Mouse (Mus musculus): ENCODE measurements at regions not wholly inside any gene's neighbourhood (a gene's known extent, or its start where the extent isn't known, plus 50 kb on each side); places are given as distances from the start of the nearest gene placed in this dataset.
"Not testable (repeated sequence)": the region's sequence is repeated elsewhere in the genome, so short reads cannot be mapped to it uniquely, and the experiment has no call there.

- WGBS: 64% methylated on average over 3 of the region's 3 CpGs
- TF ChIP-seq POLR2A (IDR thresholded peaks at IDR 0.05; ENCODE audit: borderline replicate concordance, control insufficient read depth, low read depth, low read length): no peak
Measured at GRCm38 (mm10) chr6:102005627-102006026, 567.3 kb downstream of the Cntn3 start.

DNA sequence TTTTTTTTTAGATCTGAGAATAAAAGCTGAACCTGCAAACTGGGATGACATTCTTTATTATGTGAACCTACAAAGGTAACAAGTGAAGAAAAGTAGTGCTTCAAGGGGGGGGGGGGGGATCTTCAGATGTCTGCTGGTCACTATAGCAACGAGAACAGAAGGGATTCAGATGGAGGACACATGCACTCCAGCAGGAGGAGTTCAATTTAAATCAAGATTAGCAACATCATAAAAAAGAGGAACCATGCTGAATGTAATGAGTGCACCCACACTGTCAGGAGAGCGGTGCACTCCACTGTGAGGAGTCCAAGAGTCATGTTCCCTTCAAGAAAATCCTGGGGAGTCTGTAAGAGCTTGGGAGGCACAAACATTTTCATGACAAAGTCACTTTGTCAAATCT, 574.7 kb downstream of the Cntn3 start:
- Histone ChIP-seq H3K4me1 (ENCODE audit: control insufficient read depth, insufficient read depth, low read length) (no peaks in the 10 kb centered on the region), H3K4me3 (replicated peaks; ENCODE audit: control insufficient read depth, low read depth, low read length) (no peak overlapping the region), H3K27ac (ENCODE audit: control insufficient read depth, insufficient read depth, low read depth, low read length, poor library complexity) (no peak overlapping the region)
- TF ChIP-seq CTCF (IDR thresholded peaks at IDR 0.05; ENCODE audit: control insufficient read depth, insufficient read depth, low read length) (no peak), POLR2A (IDR thresholded peaks at IDR 0.05; ENCODE audit: borderline replicate concordance, control insufficient read depth, low read depth, low read length) (no peak)
- WGBS: 51% methylated on average over 2 of the region's 2 CpGs

More at GRCm38 (mm10) chr6:102005627-102006026, 567.3 kb downstream of the Cntn3 start:
- H3K4me3 ChIP-seq (replicated peaks; ENCODE audit: control insufficient read depth, low read depth, low read length): no peak overlapping the region
- H3K4me1 ChIP-seq (ENCODE audit: control insufficient read depth, insufficient read depth, low read length): no peaks in the 10 kb centered on the region
- no peak overlapping the region for H3K27ac ChIP-seq (ENCODE audit: control insufficient read depth, insufficient read depth, low read depth, low read length, poor library complexity)

GRCm38 (mm10) chr6:101997629-101998028, 575.3 kb downstream of the Cntn3 start:
- Histone ChIP-seq H3K4me3 (replicated peaks; ENCODE audit: control insufficient read depth, low read depth, low read length) (no peak overlapping the region), H3K4me1 (ENCODE audit: control insufficient read depth, insufficient read depth, low read length) (no peaks in the 10 kb centered on the region), H3K27ac (ENCODE audit: control insufficient read depth, insufficient read depth, low read depth, low read length, poor library complexity) (no peak overlapping the region)
- TF ChIP-seq CTCF (IDR thresholded peaks at IDR 0.05; ENCODE audit: control insufficient read depth, insufficient read depth, low read length): no peak
- WGBS: 54% methylated on average over 5 of the region's 5 CpGs

DNA sequence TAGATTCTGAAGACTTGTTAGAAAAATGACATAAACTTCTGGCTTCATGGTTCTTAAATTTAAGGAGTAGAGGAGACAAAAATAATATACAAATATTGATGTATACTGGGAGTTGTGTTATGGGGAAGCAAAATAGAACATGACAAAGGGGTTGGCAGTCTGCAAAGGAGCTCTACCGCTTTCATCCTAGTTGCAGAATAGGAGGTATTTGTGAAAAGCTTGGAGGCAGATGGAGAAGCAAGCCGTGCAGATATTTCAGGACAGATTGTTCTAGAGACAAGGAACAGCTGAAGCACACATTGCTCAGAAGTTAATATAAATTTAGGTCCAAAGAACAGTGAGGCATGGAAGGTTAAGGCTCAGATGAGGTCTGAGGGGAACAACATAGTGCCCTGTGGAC, 580.1 kb downstream of the Cntn3 start:
- Histone ChIP-seq H3K4me3 (replicated peaks; ENCODE audit: control insufficient read depth, low read depth, low read length) (no peak overlapping the region), H3K27ac (ENCODE audit: control insufficient read depth, insufficient read depth, low read depth, low read length, poor library complexity) (no peak overlapping the region), H3K4me1 (ENCODE audit: control insufficient read depth, insufficient read depth, low read length) (no peaks in the 10 kb centered on the region)
- 75% methylated on average over 2 of the region's 2 CpGs for WGBS
- no peak for TF ChIP-seq CTCF (IDR thresholded peaks at IDR 0.05; ENCODE audit: control insufficient read depth, insufficient read depth, low read length)

- TF ChIP-seq POLR2A (IDR thresholded peaks at IDR 0.05; ENCODE audit: borderline replicate concordance, control insufficient read depth, low read depth, low read length) (no peak), CTCF (IDR thresholded peaks at IDR 0.05; ENCODE audit: control insufficient read depth, insufficient read depth, low read length) (no peak)
- H3K27ac ChIP-seq (ENCODE audit: control insufficient read depth, insufficient read depth, low read depth, low read length, poor library complexity): no peak overlapping the region
Measured at GRCm38 (mm10) chr6:101981656-101982055, 591.2 kb downstream of the Cntn3 start.

DNA sequence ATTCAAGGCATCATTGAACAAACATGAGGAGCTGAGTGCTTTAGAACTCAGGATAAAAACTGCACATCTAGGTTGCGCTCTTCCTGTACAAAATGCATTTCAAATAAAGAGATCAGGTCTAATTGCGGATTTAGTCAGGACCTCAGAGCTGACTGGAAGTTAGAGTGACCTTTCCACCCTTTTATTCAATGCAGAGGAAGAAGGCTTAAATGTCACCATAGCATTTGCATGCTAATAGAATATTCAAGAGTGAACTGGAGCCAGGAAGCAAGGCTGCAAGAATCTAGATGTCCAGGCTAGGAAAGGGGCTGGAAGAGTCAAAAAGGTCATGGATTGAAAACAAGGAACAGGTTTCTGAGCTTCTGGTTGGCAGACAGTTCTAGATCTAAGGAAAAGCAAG, 593.7 kb downstream of the Cntn3 start:
- Histone ChIP-seq H3K4me3 (replicated peaks; ENCODE audit: control insufficient read depth, low read depth, low read length) (no peak overlapping the region), H3K27ac (ENCODE audit: control insufficient read depth, insufficient read depth, low read depth, low read length, poor library complexity) (no peak overlapping the region), H3K4me1 (ENCODE audit: control insufficient read depth, insufficient read depth, low read length) (no peaks in the 10 kb centered on the region)
- TF ChIP-seq CTCF (IDR thresholded peaks at IDR 0.05; ENCODE audit: control insufficient read depth, insufficient read depth, low read length) (no peak), POLR2A (IDR thresholded peaks at IDR 0.05; ENCODE audit: borderline replicate concordance, control insufficient read depth, low read depth, low read length) (no peak)
- 72% methylated on average over 2 of the region's 2 CpGs for WGBS

More at GRCm38 (mm10) chr6:101981656-101982055, 591.2 kb downstream of the Cntn3 start:
- WGBS: 76% methylated on average over 1 of the region's 1 CpGs
- Histone ChIP-seq H3K4me3 (replicated peaks; ENCODE audit: control insufficient read depth, low read depth, low read length) (no peak overlapping the region), H3K4me1 (ENCODE audit: control insufficient read depth, insufficient read depth, low read length) (no peaks in the 10 kb centered on the region)

DNA sequence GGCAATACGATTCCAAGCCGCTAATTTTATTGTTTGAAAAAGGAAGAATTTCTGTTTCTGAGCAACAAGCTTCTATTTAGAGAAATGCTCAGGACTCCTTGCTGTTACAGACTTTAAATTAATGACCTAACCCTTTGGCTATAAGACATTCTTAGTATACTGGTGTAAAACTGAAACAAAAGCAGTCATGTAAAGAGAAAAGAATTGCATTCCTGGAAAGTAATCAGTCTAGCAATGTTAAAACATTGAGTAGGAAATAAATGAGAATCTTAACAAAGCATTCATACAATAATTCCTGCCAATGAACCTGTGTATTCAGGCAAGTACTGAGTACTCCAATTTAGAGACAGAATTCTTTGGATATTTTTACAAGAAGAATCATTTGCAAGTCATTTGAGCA, 587.2 kb upstream of the Pdzrn3 start:
- TF ChIP-seq CTCF (IDR thresholded peaks at IDR 0.05; ENCODE audit: control insufficient read depth, insufficient read depth, low read length) (no peak), POLR2A (IDR thresholded peaks at IDR 0.05; ENCODE audit: borderline replicate concordance, control insufficient read depth, low read depth, low read length) (no peak)
- no peaks in the 10 kb centered on the region for H3K4me1 ChIP-seq (ENCODE audit: control insufficient read depth, insufficient read depth, low read length)
- WGBS: 83% methylated on average over 2 of the region's 2 CpGs
- no peak overlapping the region for H3K27ac ChIP-seq (ENCODE audit: control insufficient read depth, insufficient read depth, low read depth, low read length, poor library complexity)
- no peak overlapping the region for H3K4me3 ChIP-seq (replicated peaks; ENCODE audit: control insufficient read depth, low read depth, low read length)

DNA sequence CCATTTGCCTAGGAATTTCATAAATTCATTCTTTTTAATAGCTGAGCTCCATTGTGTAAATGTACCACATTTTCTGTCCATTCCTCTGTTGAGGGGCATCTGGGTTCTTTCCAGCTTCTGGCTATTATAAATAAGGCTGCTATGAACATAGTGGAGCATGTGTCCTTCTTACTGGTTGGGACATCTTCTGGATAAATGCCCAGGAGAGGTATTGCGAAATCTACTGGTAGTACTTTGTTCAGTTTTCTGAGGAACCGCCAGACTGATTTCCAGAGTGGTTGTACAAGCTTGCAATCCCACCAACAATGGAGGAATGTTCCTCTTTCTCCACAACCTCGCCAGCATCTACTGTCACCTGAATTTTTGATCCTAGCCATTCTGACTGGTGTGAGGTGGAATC, 583.8 kb upstream of the Pdzrn3 start:
- WGBS: 60% methylated on average over 3 of the region's 3 CpGs
- H3K4me1 ChIP-seq (ENCODE audit: control insufficient read depth, insufficient read depth, low read length); H3K4me3 ChIP-seq (replicated peaks; ENCODE audit: control insufficient read depth, low read depth, low read length); H3K27ac ChIP-seq (ENCODE audit: control insufficient read depth, insufficient read depth, low read depth, low read length, poor library complexity): not testable (repeated sequence)

- Histone ChIP-seq H3K4me1 (ENCODE audit: control insufficient read depth, insufficient read depth, low read length) (no peaks in the 10 kb centered on the region), H3K27ac (ENCODE audit: control insufficient read depth, insufficient read depth, low read depth, low read length, poor library complexity) (no peak overlapping the region), H3K4me3 (replicated peaks; ENCODE audit: control insufficient read depth, low read depth, low read length) (no peak overlapping the region)
- WGBS: 83% methylated on average over 3 of the region's 3 CpGs
- TF ChIP-seq POLR2A (IDR thresholded peaks at IDR 0.05; ENCODE audit: borderline replicate concordance, control insufficient read depth, low read depth, low read length) (no peak), CTCF (IDR thresholded peaks at IDR 0.05; ENCODE audit: control insufficient read depth, insufficient read depth, low read length) (no peak)
Measured at GRCm38 (mm10) chr6:101949681-101950080, 572.0 kb upstream of the Pdzrn3 start.
